In genomic region chr7:15967312-15967711, GRCm38 (mm10) we compare ENCODE assay signal across 8 mouse cellular contexts. TPM values are rescaled to one million over a fixed set of nuclear protein-coding genes. Genes with fewer than 3 reads are reported as not detected.
DNase-seq lines count a peak whose midpoint lies in the region; ATAC-seq lines count a peak whose summit lies in the region.

TSS of gene Ehd2 (minus strand) at chr7:15967567.

- 0% methylated on average over 22 of the region's 22 CpGs for WGBS in hindbrain, embryonic 15.5 days
- WGBS in limb, embryonic 15.5 days, result under 1% methylated on average over 19 of the region's 22 CpGs
- WGBS in midbrain, embryonic 16.5 days, result 1% methylated on average over 22 of the region's 22 CpGs

- H3K36me3 ChIP-seq in hindbrain, embryonic 15.5 days, result peaks cover 16% of the 10 kb centered on the region
- peaks cover 22% of the 10 kb centered on the region for H3K36me3 ChIP-seq in limb, embryonic 15.5 days
- H3K36me3 ChIP-seq in midbrain, embryonic 16.5 days (ENCODE audit: control insufficient read depth, insufficient read depth, low read length), result peaks cover 9% of the 10 kb centered on the region

- H3K4me3 ChIP-seq in hindbrain, embryonic 15.5 days, result peak within 1 kb of the TSS; percentile 34
- H3K4me3 ChIP-seq in limb, embryonic 15.5 days, result peak within 1 kb of the TSS; percentile 57
- peak within 1 kb of the TSS; percentile 24 for H3K4me3 ChIP-seq in midbrain, embryonic 16.5 days (ENCODE audit: low read depth, low read length)

- H3K4me1 ChIP-seq in hindbrain, embryonic 15.5 days (replicated peaks), result peaks cover 14% of the 10 kb centered on the region
- peaks cover 44% of the 10 kb centered on the region for H3K4me1 ChIP-seq in limb, embryonic 15.5 days
- H3K4me1 ChIP-seq in midbrain, embryonic 16.5 days (ENCODE audit: control insufficient read depth, insufficient read depth, low read length), result peaks cover 3% of the 10 kb centered on the region; the same call in 1 of the 2 replicates

- peak; percentile 35 to 45 for DNase-seq in left cerebral cortex, postnatal 25 days (ENCODE audit: low spot score in 2 of 2)
- DNase-seq in left cerebral cortex, adult 11 months (ENCODE audit: low spot score), result no peak
- DNase-seq in cerebellum, postnatal 14 days, result peak; percentile 78 to 79
- peak; percentile 59 to 77 for DNase-seq in gastrocnemius, adult 8-10 months (ENCODE audit: low spot score in 2 of 2)
- DNase-seq in spleen, postnatal 36 days (ENCODE audit: low spot score in 2 of 2), result peak; percentile 53 to 63

- intact Hi-C loops in left cerebral cortex, postnatal 25 days (cut with DNase I), result loop anchor here (1.0 kb wide), 1 partner anchor 19 kb away; no protein-coding TSS in a partner anchor

- H3K9ac ChIP-seq in hindbrain, embryonic 15.5 days, result no peak within 1 kb of the TSS
- peak within 1 kb of the TSS; percentile 55; the same call in 1 of the 2 replicates for H3K9ac ChIP-seq in limb, embryonic 15.5 days
- H3K9ac ChIP-seq in midbrain, embryonic 16.5 days (ENCODE audit: low read depth, low read length), result no peak within 1 kb of the TSS

- peak; percentile 65; the same call in 1 of the 2 replicates for ATAC-seq in hindbrain, embryonic 15.5 days (ENCODE audit: low FRiP score, low read depth)
- ATAC-seq in limb, embryonic 15.5 days (ENCODE audit: insufficient number of reproducible peaks, low FRiP score, low TSS enrichment, low read depth), result peak; percentile 72
- peak; percentile 50 for ATAC-seq in midbrain, embryonic 16.5 days

- no peaks in the 10 kb centered on the region for H3K9me3 ChIP-seq in hindbrain, embryonic 15.5 days
- H3K9me3 ChIP-seq in limb, embryonic 15.5 days, result no peaks in the 10 kb centered on the region
- H3K9me3 ChIP-seq in midbrain, embryonic 16.5 days (replicated peaks; ENCODE audit: control insufficient read depth, low read length, poor library complexity, severe bottlenecking), result no peaks in the 10 kb centered on the region

- no peaks in the 10 kb centered on the region for H3K27me3 ChIP-seq in hindbrain, embryonic 15.5 days
- no peaks in the 10 kb centered on the region for H3K27me3 ChIP-seq in limb, embryonic 15.5 days
- H3K27me3 ChIP-seq in midbrain, embryonic 16.5 days (ENCODE audit: control insufficient read depth, insufficient read depth, low read depth, low read length), result no peaks in the 10 kb centered on the region

- H3K27ac ChIP-seq in hindbrain, embryonic 15.5 days (replicated peaks), result no peak within 1 kb of the TSS
- peak within 1 kb of the TSS; percentile 61 for H3K27ac ChIP-seq in limb, embryonic 15.5 days
- H3K27ac ChIP-seq in midbrain, embryonic 16.5 days (ENCODE audit: low read length), result no peak within 1 kb of the TSS

- peak within 1 kb of the TSS; percentile 55 for H3K4me2 ChIP-seq in hindbrain, embryonic 15.5 days
- peak within 1 kb of the TSS; percentile 52 for H3K4me2 ChIP-seq in limb, embryonic 15.5 days
- peak within 1 kb of the TSS; percentile 44 for H3K4me2 ChIP-seq in midbrain, embryonic 16.5 days (ENCODE audit: low read length)

RNA-seq across cellular contexts. Expression of gene Ehd2, which starts in this region (rescaled TPM):
- total RNA-seq in left cerebral cortex, postnatal 25 days (2021), result 1 to 10 TPM; 4.7 to 8.4 TPM
- 10 to 100 TPM; 23.7 to 32.7 (median 28.2) TPM for total RNA-seq in gastrocnemius, adult 8-10 months (2022)
- 6.5 and 6.9 TPM in 2 replicates for polyA plus RNA-seq in hindbrain, embryonic 15.5 days (2015; fragmentation: Nextera tagmentation; extraction: Ambion mirVana)
- 62.8 and 71.1 TPM in 2 replicates for polyA plus RNA-seq in limb, embryonic 15.5 days (2015; fragmentation: Nextera tagmentation; extraction: Ambion mirVana)
- polyA plus RNA-seq in midbrain, embryonic 16.5 days (2015; fragmentation: Nextera tagmentation; extraction: Ambion mirVana), result 4.6 and 4.9 TPM in 2 replicates
